Mouse (Mus musculus) lung, adult 2 months (tissue): Measurements from ENCODE around the gene Rad54l2. TPM values are rescaled to one million over a fixed set of nuclear protein-coding genes. Genes with fewer than 3 reads are reported as not detected.

Experiments used
- DNase-seq: peaks from one replicate; pipeline ENCODE4 v3.0.0; 2022
- H3K4me1 ChIP-seq: fragments of 200-500 bp; 2 replicates; pipeline ENCODE4 v1.6.1; 2011; ENCODE audit warnings: low read length; ENCODE audit not compliant: control insufficient read depth, insufficient read depth
- H3K4me3 ChIP-seq: fragments of 200-500 bp; replicated peaks from 2 replicates; pipeline ENCODE3; 2011; ENCODE audit warnings: low read depth, mild to moderate bottlenecking, control low read depth, low read length; ENCODE audit errors: extremely low read depth
- CTCF ChIP-seq: fragments of 200-500 bp; IDR thresholded peaks from 2 replicates; pipeline ENCODE4 v1.5.1; 2011; ENCODE audit warnings: mild to moderate bottlenecking, low read length, control low read depth; ENCODE audit not compliant: insufficient read depth
- POLR2A ChIP-seq: fragments of 200-500 bp; IDR thresholded peaks from 2 replicates; pipeline ENCODE4 v1.6.1; 2011; ENCODE audit warnings: low read depth, mild to moderate bottlenecking, control low read depth, low read length, borderline replicate concordance; ENCODE audit errors: extremely low read depth
- WGBS: fragments of 180-500 bp; shearing (Covaris S2); methylation state at CpG from one replicate; pipeline ENCODE4 v1.1.7; 2018; 5-methylcytosine and 5-hydroxymethylcytosine counted together
- polyA plus RNA-seq: library from polyadenylated mRNA; depleted of rRNA; stranded (reverse); fragments of >200 nt; gene quantifications from 2 replicates; pipeline ENCODE4 v1.2.3, GENCODE M21; 2012

Rad54l2 gene
- polyA plus RNA-seq, 1 experiment: 29.0 TPM

DNA sequence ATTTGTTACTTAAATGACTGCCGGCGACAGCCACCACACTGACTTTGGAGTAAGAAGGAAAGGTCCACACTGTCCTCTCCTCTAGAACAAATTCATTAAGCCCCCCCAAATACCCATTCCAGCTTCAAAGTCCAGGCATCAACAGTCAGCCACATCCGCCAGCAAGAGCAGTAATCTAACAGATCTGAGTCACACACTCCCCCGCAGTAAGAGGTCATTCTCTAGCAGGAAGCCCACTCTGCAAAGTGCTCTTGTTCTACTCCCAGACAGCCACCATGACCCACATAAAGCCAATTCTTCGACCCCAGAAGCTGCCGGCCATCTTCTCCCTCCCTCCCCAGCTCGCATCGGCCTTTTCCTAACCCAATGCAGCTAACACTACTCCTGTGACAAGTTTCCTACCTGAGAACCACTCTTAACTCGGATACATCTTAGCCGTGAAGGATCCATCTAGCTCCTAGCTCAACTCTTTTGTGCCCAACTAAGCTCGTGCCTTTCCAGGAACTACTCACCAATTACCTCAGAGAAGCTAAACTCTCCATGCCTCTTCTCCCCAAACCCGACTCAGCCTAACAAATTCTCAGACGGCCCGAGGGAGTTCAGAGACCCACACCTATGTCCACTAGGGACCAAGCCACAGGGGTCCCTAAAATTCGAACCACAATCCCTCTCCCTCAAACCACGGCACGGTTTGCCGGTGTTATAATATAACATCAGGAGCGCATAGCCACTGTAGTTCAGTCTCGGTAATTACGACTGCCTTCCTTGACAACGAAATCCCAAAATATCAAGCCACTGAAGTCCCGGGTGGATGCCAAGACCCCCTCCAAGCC lies 799 bp downstream of the Rad54l2 start:
- peaks cover 5% of the 10 kb centered on the region; the same call in 1 of the 2 replicates for H3K4me1 ChIP-seq
- H3K4me3 ChIP-seq: peak overlapping the region; percentile 97
- DNase-seq: no peak
- 5% methylated on average over 23 of the region's 23 CpGs for WGBS
- TF ChIP-seq CTCF (no peak), POLR2A (no peak)

DNA sequence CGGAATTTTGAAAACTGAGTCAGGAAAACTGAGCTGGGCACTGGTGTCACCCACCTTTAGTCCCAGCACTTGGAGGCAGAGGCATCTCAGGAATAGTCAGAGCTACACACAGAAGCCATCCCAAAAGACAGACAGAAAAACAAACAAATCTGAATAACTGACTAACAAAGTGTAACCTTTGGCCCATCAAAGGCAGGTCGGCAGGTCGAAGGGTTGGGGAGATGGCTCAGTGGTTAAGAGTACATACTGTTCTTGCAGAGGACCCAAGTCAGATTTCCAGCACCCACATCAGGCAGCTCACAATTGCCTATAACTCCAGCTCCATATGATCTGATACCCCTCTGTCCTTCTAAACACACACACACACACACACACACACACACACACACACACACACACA lies 3.8 kb downstream of the Rad54l2 start:
- Histone ChIP-seq H3K4me1 (peaks cover 5% of the 10 kb centered on the region; the same call in 1 of the 2 replicates), H3K4me3 (no peak overlapping the region)
- TF ChIP-seq POLR2A: no peak
- no peak for TF ChIP-seq CTCF
- no peak for DNase-seq
- WGBS: 54% methylated on average over 3 of the region's 3 CpGs

DNA sequence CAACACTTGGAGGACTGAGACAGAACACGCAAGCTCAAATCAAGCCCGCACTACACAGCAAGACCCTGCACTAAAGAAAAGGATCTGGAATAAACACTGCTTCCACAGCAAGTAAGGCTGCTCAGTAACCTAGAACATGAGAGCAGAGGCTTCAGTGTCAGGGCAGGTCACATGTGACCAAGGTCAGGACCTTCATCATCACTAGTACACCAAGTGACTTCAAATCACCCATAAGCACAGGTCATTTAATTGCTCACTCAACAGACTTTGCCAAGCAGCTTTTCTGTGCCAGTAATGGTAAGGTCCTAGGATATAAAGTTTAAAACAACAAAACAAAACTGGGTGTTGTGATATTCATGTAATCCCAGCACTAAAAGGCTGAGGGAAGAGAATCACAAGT lies 5.4 kb downstream of the Rad54l2 start:
- Histone ChIP-seq H3K4me3 (no peak overlapping the region), H3K4me1 (no peaks in the 10 kb centered on the region)
- DNase-seq: no peak
- WGBS: 98% methylated on average over 2 of the region's 2 CpGs
- no peak for TF ChIP-seq POLR2A
- TF ChIP-seq CTCF: no peak

DNA sequence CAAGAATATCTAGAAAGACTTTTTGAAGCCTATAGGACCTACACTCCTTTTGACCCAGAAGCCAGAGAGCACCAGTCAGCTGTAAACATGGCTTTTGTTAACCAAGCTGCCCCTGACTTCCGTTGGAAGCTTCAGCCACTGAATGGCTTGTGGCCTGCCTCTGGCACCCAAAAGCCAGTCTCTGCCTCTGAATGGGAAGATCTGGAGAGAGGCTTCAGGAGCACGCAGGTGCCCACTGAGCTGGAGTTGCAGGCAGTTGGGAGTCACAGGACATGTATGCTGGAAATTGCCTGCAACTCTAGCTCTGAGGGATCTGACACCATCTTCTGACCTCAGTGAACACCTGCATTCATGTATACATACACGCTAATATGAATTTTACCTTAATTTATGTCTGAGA lies 8.9 kb downstream of the Rad54l2 start:
- H3K4me3 ChIP-seq: no peak overlapping the region
- whole genome bisulfite sequencing: 89% methylated on average over 3 of the region's 3 CpGs
- no peak for DNase-seq
- no peak for TF ChIP-seq POLR2A
- no peaks in the 10 kb centered on the region for H3K4me1 ChIP-seq

DNA sequence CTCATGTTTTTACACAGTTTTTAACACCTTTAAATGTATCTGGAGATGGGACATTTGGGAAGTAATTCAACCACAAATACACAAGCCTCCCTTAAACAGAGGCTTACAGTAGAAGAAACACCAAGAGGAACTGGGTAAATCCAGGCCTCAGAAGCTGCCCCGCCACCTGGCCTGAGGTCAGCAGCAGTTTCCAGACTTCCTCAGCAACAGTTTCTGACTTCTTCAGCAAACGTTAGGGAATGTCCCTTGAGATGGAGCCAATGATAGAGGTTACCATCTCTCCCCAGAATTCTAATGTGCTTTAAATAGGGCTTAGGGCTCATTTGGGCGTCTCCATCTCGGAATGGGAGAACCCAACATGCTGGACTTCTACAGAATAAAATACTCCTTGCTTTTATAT lies 10.7 kb downstream of the Rad54l2 start:
- no peak for TF ChIP-seq POLR2A
- no peak for TF ChIP-seq CTCF
- Histone ChIP-seq H3K4me1 (no peaks in the 10 kb centered on the region), H3K4me3 (no peak overlapping the region)
- no peak for DNase-seq
- 70% methylated on average over 4 of the region's 4 CpGs for WGBS

DNA sequence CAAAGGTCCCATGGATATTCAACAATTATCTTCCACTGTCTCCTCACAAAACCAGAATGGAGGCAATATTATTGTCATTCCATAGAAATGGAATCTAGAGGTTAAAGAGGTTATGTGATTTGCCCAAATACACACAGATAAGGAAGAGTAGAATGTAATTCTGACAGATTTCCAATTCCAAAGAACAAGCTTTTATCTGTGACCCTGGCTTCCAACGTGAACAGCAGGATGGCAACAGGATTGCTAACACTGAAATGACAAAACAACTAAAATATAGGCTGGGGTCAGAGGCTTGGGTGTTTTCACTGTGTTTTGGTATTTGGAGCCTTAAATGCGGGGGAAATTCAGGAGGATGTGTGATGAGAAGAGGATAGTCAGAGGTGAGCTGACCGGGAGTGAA lies 11.6 kb downstream of the Rad54l2 start:
- 84% methylated on average over 3 of the region's 3 CpGs for WGBS
- TF ChIP-seq POLR2A (no peak), CTCF (no peak)
- no peaks in the 10 kb centered on the region for H3K4me1 ChIP-seq
- no peak overlapping the region for H3K4me3 ChIP-seq
- no peak for DNase-seq

DNA sequence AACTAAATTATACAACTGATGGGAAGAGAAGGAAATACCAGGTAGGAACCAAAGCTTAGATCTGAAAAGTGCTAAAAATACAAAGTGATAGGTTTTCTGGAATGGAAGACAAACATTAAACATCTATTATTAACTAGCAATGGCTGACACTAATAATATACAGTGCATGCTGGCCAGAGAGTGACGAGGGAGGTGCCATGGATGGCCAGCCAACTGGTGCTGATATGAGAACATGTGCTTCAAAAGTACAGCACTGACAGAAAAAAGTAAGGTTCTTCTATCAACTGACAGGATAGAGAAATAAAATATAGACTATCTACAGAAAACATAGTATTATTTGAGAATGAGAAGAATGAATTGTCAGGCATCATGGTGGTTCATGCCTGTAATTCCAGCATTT lies 12.9 kb downstream of the Rad54l2 start:
- Histone ChIP-seq H3K4me1 (no peaks in the 10 kb centered on the region; the same call in 1 of the 2 replicates), H3K4me3 (no peak overlapping the region)
- DNase-seq: no peak
- TF ChIP-seq CTCF (no peak), POLR2A (no peak)
- 84% methylated on average over 1 of the region's 1 CpGs for WGBS

DNA sequence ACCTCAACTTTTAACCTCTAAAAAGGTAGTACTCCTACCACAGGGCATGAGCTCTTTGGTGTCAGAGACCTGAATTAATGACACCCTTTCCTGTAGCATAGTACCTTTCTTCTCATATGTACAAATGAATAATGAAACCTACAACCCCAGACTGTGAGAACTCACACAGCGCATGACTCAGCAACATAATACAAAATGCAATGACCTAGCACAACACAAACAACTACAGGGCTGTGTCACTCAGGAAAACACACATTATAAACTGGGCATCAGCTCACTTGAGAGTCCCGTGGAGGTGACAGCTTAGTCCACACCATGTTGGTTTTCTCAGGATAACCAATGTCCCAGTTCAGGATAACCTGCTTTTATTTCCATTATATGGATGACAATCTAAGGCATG lies 17.2 kb downstream of the Rad54l2 start:
- TF ChIP-seq POLR2A (no peak), CTCF (no peak)
- DNase-seq: no peak
- Histone ChIP-seq H3K4me3 (no peak overlapping the region), H3K4me1 (peaks cover 3% of the 10 kb centered on the region)
- 77% methylated on average over 2 of the region's 2 CpGs for WGBS

DNA sequence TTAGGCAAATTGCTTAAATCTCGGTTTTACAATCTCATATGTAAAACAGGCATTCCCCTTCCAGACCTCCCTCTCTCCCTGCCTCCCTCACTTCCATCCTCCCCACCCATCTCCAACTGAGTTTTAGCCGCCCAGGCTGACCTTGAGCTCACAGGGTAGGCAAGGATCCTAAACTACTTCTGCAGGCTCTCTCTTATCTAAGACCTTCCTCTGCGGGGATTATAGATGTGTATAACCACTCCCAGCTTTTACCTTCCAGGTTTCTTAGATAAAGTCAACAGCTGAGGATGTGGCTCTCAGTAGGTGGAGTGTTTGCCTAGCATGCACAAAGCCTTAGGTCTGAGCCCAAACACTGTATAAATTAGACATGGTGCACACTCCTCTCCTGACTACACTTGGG lies 18.8 kb downstream of the Rad54l2 start:
- TF ChIP-seq POLR2A: no peak
- no peak for TF ChIP-seq CTCF
- peaks cover 3% of the 10 kb centered on the region for H3K4me1 ChIP-seq
- 67% methylated on average over 3 of the region's 3 CpGs for WGBS
- DNase-seq: no peak
- no peak overlapping the region for H3K4me3 ChIP-seq

DNA sequence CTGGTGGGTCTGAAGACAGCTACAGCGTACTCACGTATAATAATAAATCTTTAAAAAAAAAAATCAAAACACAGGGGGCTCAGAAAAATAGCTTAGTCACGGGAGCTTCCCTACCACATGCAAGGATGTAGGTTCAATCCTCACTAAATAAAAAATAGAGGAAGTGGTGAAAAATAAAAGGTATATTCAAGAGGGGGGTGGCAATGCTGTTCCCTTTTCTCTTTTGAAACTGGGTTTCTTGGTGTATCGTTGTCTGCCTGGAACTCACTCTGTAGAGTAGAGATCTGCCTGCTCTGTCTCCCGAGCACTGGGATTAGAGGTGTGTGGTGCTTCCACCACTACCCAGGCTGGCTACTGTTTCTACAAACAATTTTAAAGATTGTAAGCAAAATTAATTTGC lies 19.2 kb downstream of the Rad54l2 start:
- Histone ChIP-seq H3K4me1 (peaks cover 3% of the 10 kb centered on the region), H3K4me3 (no peak overlapping the region)
- WGBS: 90% methylated on average over 5 of the region's 5 CpGs
- no peak for DNase-seq
- TF ChIP-seq POLR2A (no peak), CTCF (no peak)

DNA sequence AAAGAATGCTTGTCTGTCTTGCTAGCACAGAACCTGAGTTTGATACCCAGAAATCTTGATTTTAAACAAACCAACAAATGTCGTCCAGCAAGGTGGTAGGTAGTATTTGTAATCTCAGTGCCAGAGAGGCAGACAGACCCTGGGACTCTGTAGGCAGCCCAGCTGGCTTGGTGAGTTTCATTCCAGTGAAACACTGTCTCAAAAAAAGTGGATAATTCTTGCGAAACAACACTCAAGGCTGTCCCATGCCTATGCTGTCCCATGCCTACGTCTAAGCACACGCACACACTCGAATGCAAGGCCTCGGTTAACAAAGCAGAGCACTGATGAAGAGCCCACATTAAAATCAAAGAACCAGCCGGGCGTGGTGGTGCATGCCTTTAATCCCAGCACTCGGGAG lies 32.6 kb downstream of the Rad54l2 start:
- Histone ChIP-seq H3K4me1 (no peaks in the 10 kb centered on the region), H3K4me3 (no peak overlapping the region)
- DNase-seq: no peak
- TF ChIP-seq POLR2A: no peak
- TF ChIP-seq CTCF: no peak
- 81% methylated on average over 9 of the region's 9 CpGs for WGBS
